Mouse (Mus musculus) inflammation-experienced regulatory T-cells, adult 16 weeks (primary cell): ENCODE results near the gene Gm10272. TPM values are rescaled to one million over a fixed set of nuclear protein-coding genes. Genes with fewer than 3 reads are reported as not detected.

Experiments
- polyA plus RNA-seq: library from polyadenylated mRNA; unstranded; fragments of 100-300 nt; shearing (Covaris generic); gene quantifications from one replicate; pipeline ENCODE4 v1.2.1, GENCODE M21; 2017

Gene Gm10272
- not detected for polyA plus RNA-seq

DNA sequence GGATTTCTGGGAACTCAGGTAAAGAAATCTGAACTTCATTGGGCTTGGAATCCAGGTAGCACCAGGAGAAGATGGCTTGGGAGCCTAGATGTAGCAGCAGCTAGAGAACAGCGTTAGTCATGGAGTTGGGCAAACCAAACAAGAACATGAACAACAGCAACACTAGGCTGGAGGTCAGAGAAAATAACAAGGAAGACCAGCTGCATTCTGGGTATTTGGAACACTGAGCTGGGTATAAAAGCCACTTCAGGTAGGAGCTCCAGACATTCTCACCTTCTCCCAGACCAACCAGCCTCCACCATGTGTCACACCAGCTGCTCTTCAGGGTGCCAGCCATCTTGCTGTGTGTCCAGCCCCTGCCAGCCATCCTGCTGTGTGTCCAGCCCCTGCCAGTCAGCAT is at the start of gene Gm10272:
Gene Gm10272, plus strand, starts transcription at position 301 of the 400 bp plus-strand sequence.

DNA sequence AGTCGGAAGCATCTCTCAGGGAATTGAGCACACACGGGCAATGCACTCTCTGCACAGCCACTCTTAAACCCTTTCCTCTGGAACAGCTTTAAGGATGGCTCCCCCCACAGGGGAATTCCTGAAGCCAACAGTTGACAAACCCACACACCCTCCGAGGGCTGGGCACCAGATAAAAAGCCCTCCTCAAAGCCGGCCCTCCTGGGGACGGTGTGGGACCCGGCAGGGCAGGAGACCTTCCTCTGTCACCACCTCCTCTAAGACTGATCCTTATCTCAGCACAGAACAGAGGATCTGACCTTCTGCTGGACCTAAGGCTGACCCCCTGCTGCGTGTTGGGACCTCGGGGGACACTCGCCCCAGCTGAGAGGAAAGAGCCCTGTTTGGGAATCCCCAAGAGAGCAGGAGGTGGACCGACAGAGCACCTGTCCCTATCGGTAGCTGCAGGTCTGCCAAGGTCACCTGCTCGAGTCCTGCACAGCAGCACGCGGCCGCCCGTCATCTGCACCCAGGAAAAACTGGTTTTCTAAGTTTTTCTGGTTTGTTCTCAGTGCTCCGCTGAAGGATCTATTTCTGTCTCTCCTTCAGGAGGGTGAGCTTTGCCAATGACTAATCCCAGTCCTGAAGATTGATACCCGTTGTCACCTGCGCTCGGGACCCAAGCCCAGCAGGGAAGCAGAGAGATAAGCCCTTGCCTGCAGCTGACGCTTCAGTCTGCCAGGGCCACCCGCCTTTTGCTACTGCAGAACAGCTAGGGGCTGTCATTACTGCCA is 20.3 kb upstream of the Gm10272 start, which contains the start of gene Tspear:
Gene Tspear, plus strand, starts transcription at position 675 of the 770 bp plus-strand sequence.

DNA sequence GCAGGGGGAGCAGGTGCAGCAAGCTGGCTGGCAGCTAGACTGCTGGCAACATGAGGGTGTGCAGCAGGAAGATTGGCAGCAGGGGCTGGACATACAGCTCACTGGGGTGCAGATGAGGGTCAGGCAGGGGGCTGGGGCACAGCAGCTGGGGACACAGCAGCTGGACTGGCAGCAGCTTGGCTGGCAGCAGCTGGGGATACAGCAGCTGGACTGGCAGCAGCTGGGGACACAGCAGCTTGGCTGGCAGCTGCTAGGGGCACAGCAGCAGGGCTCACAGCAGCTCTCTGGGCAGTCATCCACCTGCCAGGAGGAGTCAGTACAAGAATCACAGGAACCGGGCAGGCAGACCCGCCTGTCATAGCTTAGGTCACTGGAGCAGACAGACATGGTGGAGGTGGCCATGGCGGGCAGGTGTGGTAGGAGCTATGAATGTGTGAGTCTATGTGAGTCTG is 16.0 kb upstream of the Gm10272 start, which contains the start of gene Gm19402:
Gene Gm19402, minus strand, starts transcription at position 402 of the 452 bp plus-strand sequence.

DNA sequence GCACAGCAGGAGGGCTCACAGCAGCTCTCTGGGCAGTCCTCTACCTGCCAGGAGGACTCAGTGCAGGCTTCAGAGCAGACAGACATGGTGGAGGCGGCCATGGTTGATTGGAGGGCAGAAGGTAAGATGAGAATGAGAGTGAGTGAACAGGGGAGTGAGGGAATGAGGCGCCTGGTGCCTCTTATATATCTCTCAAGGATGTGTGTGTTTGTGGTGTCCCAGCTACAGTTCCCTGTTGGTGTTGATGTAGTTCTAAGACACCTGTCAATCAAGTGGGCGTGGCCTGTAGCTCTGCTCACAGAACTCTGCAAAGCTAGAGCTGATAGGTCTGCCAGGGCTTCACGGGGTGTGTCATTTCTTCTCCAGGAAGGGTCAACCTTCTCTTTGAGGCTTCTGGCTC is 9.3 kb upstream of the Gm10272 start, which contains the start of gene Gm9508:
Gene Gm9508, minus strand, starts transcription at position 101 of the 400 bp plus-strand sequence.

DNA sequence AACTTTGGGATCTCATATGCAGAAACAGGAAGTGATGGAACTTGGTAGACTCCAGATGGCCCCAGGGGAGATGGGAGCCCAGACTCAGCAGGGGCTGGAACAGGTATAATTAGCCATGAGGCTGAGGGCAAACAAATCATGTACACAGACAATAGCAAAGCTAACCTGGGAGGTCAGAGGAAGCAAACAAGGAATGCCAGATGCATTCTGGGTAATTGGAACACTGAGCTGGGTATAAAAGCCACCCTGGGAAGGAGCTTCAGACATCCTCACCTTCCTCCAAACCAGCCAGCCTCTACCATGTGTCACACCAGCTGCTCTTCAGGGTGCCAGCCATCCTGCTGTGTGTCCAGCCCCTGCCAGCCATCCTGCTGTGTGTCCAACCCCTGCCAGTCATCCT is 4.7 kb downstream of the Gm10272 start, which contains the start of gene Gm10024:
Gene Gm10024, plus strand, starts transcription at position 301 of the 400 bp plus-strand sequence.

DNA sequence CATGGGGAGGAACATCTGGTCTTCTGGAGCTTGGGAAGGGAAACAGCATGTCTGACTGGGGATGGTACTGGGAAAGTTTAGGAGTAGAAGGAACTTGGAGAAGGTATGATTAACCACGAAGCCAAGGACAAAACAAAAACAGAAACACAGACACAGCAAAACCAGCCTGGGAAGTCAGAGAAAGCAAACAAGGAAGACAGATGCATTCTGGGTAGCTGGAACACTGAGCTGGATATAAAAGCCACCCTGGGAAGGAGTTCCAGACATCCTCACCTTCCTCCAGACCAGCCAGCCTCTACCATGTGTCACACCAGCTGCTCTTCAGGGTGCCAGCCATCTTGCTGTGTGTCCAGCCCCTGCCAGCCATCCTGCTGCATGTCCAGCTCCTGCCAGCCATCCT is 9.1 kb downstream of the Gm10272 start, which contains the start of gene Gm10142:
Gene Gm10142, plus strand, starts transcription at position 301 of the 400 bp plus-strand sequence.

DNA sequence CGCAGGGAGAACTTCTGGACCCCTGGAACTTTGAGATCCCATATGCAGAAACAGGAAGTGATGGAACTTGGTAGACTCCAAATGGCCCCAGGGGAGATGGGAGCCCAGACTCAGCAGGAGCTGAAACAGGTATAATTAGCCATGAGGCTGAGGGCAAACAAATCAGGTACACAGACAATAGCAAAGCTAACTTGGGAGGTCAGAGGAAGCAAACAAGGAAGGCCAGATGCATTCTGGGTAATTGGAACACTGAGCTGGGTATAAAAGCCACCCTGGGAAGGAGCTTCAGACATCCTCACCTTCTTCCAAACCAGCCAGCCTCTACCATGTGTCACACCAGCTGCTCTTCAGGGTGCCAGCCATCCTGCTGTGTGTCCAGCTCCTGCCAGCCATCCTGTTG is 13.9 kb downstream of the Gm10272 start, which contains the start of gene Krtap12-1:
Gene Krtap12-1, plus strand, starts transcription at position 301 of the 400 bp plus-strand sequence.

DNA sequence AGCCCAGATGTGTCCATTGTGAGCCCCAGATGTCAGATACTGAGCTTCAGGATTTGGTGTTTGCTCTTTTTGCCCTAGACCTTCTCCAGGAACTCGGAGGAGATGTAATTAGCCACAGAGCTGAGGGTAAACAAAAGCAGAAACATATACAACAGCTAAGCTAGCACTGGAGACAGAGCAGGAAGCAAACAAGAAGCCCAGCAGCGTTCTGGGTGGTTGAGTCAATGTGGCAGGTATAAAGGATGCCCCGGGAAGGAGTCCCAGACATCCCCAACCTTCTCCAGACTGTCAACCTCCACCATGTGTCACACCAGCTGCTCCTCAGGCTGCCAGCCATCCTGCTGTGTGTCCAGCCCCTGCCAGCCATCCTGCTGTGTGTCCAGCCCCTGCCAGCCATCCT is 19.8 kb downstream of the Gm10272 start, which contains the start of gene Gm10100:
Gene Gm10100, plus strand, starts transcription at position 301 of the 400 bp plus-strand sequence.

DNA sequence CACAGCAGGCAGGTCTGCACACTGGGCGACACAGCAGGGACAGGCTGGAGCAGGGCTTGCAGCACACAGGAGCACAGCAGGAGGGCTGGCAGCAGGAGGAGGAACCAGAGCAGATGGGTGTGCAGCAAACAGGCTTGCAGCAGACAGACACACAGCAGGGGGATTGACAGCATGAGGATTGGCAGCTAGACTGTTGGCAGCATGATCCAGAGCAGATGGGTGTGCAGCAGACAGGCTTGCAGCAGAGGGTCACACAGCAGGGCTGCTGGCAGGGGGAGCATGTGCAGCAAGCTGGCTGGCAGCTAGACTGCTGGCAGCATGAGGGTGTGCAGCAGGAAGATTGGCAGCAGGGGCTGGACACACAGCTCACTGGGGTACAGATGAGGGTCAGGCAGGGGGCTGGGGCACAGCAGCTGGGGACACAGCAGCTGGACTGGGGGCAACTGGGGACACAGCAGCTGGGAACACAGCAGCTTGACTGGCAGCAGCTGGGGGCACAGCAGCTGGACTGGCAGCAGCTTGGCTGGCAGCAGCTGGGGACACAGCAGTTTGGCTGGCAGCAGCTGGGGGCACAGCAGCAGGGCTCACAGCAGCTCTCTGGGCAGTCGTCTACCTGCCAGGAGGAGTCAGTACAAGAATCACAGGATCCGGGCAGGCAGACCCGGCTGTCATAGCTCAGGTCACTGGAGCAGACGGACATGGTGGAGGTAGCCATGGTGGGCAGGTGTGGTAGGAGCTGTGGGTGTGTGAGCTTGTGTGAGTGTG is 35.7 kb downstream of the Gm10272 start, which contains the start of gene Gm18596:
Gene Gm18596, minus strand, starts transcription at position 715 of the 765 bp plus-strand sequence.

DNA sequence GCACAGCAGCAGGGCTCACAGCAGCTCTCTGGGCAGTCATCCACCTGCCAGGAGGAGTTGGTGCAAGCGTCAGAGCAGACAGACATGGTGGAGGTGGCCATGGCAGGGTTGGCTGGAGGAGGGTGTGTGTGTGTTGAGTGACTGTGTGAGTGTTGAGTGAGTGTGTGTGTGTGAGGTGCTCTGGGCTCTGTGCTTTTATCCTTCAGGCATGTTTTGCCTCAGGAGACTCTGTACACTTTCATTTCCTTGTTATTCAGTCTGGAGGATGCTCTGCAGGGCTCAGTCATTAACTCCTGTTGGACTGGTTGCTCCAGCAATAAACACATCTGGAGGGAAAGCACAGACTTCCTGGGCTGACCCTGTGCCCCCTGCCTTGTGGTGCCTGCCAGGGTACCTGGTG is 44.8 kb downstream of the Gm10272 start, which contains the start of gene Gm9736:
Gene Gm9736, minus strand, starts transcription at position 101 of the 400 bp plus-strand sequence.

Other genes starting within 250 kb of the Gm10272 start
- gene Fam207a, start 190.8 kb upstream of the Gm10272 start, polyA plus RNA-seq, result 53.3 TPM
- gene Itgb2, start 176.4 kb upstream of the Gm10272 start, polyA plus RNA-seq, result 668 TPM
- gene Pttg1ip, start 124.9 kb upstream of the Gm10272 start, polyA plus RNA-seq, result 130 TPM
- gene Sumo3, start 100.5 kb upstream of the Gm10272 start, polyA plus RNA-seq, result 133 TPM
- gene Gm49325, start 100.4 kb upstream of the Gm10272 start, polyA plus RNA-seq, result not detected
- 75.8 TPM for gene Ube2g2, start 84.4 kb upstream of the Gm10272 start, polyA plus RNA-seq
- 0.69 TPM for gene Tspear, start 20.1 kb upstream of the Gm10272 start, polyA plus RNA-seq
- gene Gm19402, start 15.9 kb upstream of the Gm10272 start, polyA plus RNA-seq, result not detected
- gene Gm9508, start 9.4 kb upstream of the Gm10272 start, polyA plus RNA-seq, result not detected
- not detected for gene Gm10024, start 4.8 kb downstream of the Gm10272 start, polyA plus RNA-seq
- gene Gm10142, start 9.2 kb downstream of the Gm10272 start, polyA plus RNA-seq, result not detected
- gene Krtap12-1, start 14.0 kb downstream of the Gm10272 start, polyA plus RNA-seq, result not detected
- gene Gm10100, start 19.9 kb downstream of the Gm10272 start, polyA plus RNA-seq, result not detected
- not detected for gene Gm18596, start 36.0 kb downstream of the Gm10272 start, polyA plus RNA-seq
- gene Gm9736, start 44.7 kb downstream of the Gm10272 start, polyA plus RNA-seq, result not detected
- not detected for gene Gm3233, start 53.1 kb downstream of the Gm10272 start, polyA plus RNA-seq
- gene Gm3238, start 64.7 kb downstream of the Gm10272 start, polyA plus RNA-seq, result not detected
- not detected for gene Gm7138, start 70.3 kb downstream of the Gm10272 start, polyA plus RNA-seq
- gene Gm3250, start 75.9 kb downstream of the Gm10272 start, polyA plus RNA-seq, result not detected
- not detected for gene Gm7137, start 81.6 kb downstream of the Gm10272 start, polyA plus RNA-seq
- gene Gm9639, start 88.5 kb downstream of the Gm10272 start, polyA plus RNA-seq, result not detected
- gene Gm19668, start 92.5 kb downstream of the Gm10272 start, polyA plus RNA-seq, result not detected
- not detected for gene Gm9507, start 105.2 kb downstream of the Gm10272 start, polyA plus RNA-seq
- not detected for gene Gm2696, start 108.1 kb downstream of the Gm10272 start, polyA plus RNA-seq
- not detected for gene Krtap10-4, start 120.5 kb downstream of the Gm10272 start, polyA plus RNA-seq
- gene Krtap10-10, start 129.3 kb downstream of the Gm10272 start, polyA plus RNA-seq, result not detected
- not detected for gene Gm36176, start 140.2 kb downstream of the Gm10272 start, polyA plus RNA-seq
- not detected for gene Gm10318, start 146.2 kb downstream of the Gm10272 start, polyA plus RNA-seq
- not detected for gene Gm3285, start 155.3 kb downstream of the Gm10272 start, polyA plus RNA-seq
- gene Lrrc3, start 195.9 kb downstream of the Gm10272 start, polyA plus RNA-seq, result not detected